Mouse (Mus musculus) yolk sac, embryonic 10.5 days (tissue): Measurements from ENCODE around the gene Foxn3.

ENCODE experiments used
- DNase-seq: peaks from one replicate; pipeline ENCODE4 v3.0.0-alpha.2; 2017; ENCODE audit warnings: low spot score

The Foxn3 gene

GRCm38 (mm10) chr12:99466426-99466825 lies 97.0 kb downstream of the Foxn3 start:
- DNase-seq, result no peak

DNA sequence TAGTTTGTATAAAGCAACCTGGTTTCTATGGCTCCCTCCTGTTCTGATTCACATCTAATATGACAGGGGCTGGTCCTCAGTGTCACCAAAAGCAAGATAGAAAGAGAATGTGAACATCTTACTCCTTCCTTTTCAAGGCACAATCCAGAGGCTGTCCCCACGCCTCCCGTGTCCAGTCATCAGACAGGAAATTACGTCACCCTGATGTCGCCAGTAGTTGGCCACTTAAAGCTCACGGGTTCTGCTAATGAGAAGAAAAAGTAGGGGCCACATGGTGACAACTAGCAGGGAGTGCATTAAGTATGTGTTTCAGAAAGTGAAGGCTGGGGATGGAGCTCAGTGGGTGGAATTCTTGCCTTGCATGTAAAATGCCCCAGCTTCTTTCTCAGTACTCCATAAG lies 99.1 kb downstream of the Foxn3 start:
- no peak for DNase-seq

DNA sequence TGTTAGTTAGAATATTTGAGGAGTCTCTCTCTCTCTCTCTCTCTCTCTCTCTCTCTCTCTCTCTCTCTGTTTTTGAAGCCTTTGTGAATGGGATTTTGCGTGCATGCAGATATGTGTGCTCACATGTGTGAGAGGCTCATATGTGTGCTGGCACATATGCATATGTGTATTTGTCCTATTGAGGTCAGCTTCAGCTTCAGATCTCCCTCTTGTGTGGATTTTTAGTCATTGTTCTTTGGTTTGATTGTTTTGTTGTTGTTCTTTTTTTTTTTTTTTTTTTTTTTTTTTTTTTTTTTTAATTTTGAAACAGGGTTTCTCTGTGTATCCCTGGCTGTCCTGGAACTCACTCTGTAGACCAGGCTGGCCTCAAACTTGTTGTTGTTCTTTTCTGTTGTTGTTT lies 100.5 kb downstream of the Foxn3 start:
- DNase-seq, result no peak

DNA sequence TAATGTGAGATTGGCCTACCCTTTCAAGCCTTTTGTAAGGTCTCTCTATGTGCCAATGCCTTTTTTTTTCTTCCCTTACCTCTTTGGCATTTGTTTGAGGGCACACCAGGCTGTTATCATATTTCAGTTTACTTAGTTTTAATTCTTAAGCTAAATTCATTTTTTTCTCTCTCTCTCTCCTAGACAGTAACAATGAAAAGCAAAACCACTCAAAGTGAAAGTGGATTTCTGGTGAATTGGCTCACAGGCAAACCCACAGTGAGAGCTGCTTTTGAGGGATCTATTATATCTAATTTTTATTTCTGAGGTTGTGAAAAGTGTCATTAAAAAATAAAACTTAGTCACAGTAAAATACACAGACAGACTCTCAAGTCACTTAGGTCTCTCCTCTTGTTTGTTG lies 101.1 kb downstream of the Foxn3 start:
- DNase-seq, result no peak

- DNase-seq, result no peak
These were observed 105.7 kb downstream of the Foxn3 start for GRCm38 (mm10) chr12:99457521-99458205.

- DNase-seq, result no peak
These were observed 107.8 kb downstream of the Foxn3 start for GRCm38 (mm10) chr12:99455580-99455979.

GRCm38 (mm10) chr12:99454394-99454793 lies 109.0 kb downstream of the Foxn3 start:
- DNase-seq, result no peak

GRCm38 (mm10) chr12:99453797-99454196 lies 109.6 kb downstream of the Foxn3 start:
- DNase-seq, result no peak

- DNase-seq, result no peak
These were observed 113.3 kb downstream of the Foxn3 start for GRCm38 (mm10) chr12:99450076-99450475.

- no peak for DNase-seq
These were observed 115.6 kb downstream of the Foxn3 start for GRCm38 (mm10) chr12:99447791-99448190.

GRCm38 (mm10) chr12:99445018-99445674 lies 118.2 kb downstream of the Foxn3 start:
- no peak for DNase-seq

- DNase-seq, result no peak
These were observed 120.6 kb downstream of the Foxn3 start for GRCm38 (mm10) chr12:99442819-99443218.

DNA sequence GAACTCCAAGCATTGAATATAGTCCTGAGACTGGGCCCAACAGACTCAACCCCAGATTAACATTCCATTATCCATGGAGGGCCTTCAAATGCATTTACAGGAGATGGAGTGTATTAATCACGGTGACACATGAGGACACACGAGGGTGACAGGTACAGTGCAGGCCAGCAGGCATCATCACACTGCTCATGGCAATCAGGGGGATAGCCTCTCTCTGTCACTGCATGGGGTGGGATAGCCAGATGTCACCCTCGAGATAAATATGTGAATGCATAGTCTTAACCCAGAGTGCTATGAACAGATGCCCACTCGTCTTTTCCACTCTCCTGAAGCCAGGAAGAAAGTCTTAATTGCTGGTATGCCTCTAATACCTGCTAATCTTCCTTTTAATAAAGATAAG lies 122.4 kb downstream of the Foxn3 start:
- DNase-seq, result no peak

GRCm38 (mm10) chr12:99440022-99440421 lies 123.4 kb downstream of the Foxn3 start:
- peak; percentile 74 for DNase-seq

DNA sequence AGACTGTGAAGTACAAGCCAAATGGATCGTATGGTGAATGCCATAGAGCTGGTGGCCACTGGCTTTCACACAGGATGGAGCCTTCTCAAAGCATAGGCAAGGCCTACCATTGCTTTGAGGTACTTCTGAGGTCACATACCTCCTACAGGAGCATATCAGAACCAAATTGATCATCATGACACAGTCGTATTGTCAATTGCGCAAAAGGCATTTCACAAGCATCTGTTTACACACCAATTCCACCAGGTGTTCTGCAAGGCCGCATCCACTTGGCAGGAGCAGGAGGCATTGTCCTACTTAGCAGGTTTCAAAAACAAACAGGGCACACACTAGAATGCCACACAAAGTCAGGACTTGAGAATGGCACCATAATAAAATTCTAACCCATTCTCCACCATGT lies 128.2 kb downstream of the Foxn3 start:
- peak; percentile 49 for DNase-seq

DNA sequence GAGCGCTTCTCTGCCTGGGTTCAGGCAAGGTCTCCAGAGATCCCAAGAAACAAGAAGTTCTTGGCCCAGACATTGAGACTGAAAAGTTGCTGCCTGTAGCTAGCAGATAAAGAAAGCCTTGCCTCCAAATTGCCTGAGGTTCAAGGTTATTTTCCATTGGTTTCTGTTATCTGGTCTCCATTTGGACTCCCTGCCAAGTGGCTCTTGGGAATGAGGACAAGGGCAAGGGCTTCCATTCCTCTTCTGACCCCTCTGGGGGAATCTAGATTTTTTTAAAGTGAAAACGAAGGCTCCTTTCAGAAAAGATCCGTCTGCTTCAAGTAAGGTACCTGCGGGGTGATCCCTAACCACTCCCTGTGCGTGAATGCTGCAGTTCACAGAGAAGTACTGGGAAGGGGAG lies 130.0 kb downstream of the Foxn3 start:
- DNase-seq, result no peak

- no peak for DNase-seq
These were observed 131.8 kb downstream of the Foxn3 start for GRCm38 (mm10) chr12:99431541-99431940.

DNA sequence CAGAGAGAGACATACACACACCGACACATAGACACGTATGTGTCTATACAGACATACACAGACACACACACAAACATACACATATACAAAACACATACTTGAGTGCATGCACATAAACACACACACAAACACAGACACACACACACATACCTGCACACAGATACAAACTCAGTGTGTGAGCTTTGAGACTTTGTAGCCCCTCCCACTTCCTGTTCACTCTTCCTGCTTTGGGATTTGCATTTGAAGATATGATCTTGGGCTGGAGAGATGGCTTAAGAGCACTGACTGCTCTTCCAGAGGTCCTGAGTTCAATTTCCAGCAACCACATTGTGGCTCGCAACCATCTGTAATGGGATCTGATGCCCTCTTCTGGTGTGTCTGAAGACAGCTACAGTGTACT lies 132.4 kb downstream of the Foxn3 start:
- no peak for DNase-seq

DNA sequence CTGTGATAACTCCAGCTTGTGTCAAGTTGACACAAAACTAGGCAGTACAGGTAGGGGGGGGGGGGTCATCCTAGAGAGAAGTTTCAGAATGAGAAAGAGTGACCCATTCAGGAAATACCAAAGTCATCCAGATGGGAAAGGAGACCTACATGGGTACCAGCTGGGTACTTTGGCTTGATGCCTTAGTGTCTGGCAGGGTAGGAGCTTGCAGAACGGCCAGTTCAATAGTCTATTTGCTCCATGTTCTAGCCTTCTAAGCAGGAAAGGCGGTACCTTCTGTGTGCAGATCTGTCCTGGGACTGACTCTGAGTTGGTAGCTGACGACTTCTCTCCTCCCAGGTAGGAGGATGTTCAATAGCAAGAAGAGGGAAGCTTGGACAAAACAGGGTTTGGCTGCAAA lies 134.3 kb downstream of the Foxn3 start:
- no peak for DNase-seq

DNA sequence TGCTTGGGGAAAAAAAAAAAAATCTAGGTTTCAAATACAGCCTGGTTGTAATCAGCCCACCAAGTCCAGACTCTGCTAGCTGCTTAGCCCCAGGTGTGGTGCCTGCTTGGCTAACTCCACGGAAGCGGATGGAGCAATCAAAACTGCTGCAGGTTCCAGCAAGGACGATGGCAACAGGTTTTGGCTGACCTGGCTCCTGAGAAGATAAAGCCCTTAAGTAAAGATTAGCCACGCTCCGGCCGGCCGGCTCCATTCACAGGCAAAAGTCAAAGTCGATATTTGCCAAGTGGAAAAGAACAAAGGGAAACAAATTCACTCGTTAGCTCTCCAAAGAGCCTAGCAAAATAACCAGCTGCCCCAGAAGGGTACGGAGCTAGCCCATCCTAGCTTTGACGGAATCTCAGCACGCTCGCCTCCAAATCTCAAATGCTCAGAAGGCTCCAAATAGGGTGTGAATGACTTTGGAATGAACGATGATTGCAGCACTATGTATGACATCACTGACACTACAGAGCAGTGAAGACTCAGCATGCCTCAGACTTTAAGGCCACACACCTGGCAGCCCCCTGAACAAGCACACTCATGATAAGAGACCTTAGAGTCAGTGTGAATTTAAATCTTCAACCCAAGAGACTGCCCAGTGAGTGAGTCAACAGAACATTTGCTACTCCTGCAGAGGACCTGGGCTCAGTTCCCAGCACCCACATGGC lies 137.0 kb downstream of the Foxn3 start:
- DNase-seq, result peak; percentile 82

DNA sequence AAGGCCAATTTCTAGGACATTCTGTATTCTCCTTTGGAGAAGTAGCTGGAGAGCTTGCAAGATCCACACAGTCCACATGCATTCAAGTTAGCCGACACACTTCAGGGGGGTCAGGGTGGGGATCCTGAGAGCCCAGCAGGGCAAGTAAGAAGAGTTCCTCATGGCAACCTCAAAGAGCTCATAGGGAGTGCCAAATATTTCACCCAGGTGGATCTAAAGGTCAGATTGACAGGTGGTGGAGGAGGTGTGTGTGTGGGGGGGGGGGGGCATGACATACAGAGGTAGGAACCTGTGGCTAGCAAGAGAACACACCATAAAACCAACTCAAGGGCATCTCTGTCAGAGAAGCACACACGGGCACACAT lies 144.0 kb downstream of the Foxn3 start:
- no peak for DNase-seq

DNA sequence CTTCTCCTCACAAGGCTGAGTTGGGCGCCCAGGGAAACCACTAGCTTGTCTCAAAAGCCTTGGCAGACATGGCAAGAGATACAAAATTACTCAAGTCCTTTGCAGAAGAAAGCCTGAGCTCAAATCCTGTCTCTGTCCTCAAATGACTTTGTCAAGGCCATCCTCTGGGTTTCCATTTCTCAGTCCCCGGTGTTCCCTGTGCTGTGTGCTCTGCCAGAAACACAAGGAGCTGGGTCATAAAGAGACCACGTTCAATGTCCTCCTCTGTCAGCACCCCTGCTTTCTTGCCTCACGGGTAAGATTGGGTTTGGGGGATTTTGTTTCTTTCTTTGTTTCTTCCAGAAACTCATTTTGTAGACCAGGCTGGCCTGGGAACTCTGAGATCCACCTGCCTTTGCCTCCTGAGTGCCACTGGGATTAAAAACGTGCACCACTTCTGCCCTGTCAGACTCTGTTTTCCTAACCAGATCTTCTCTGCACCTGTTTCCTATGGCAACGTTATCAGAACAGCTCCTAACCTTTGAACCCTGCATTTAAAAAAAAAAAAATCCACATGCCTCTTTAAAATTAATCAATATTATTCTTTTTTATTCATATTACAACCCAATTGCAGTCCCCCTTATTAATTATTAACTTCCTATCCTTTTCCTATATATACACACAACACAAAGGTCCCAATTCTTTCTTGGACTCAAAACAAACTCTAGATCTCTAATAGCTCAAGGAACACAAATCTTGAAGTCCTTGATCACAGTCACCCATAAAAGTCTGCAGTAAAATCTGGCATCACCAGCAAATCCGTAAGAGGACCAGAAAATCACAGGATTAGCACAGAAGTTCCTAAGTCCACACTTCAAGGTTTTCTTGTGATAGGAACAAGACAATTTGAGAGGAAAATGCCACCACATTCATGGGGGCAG lies 144.6 kb downstream of the Foxn3 start:
- DNase-seq, result no peak
